In genomic region chr6:72407119-72407518, GRCm38 (mm10) we compare ENCODE assay signal across 7 mouse cellular contexts. TPM values are rescaled to one million over a fixed set of nuclear protein-coding genes. Genes with fewer than 3 reads are reported as not detected.
DNase-seq lines count a peak whose midpoint lies in the region; ATAC-seq lines count a peak whose summit lies in the region.

No protein-coding gene starts in this region.

- no peaks in the 10 kb centered on the region for H3K4me1 ChIP-seq in limb, embryonic 12.5 days (replicated peaks)
- no peaks in the 10 kb centered on the region for H3K4me1 ChIP-seq in midbrain, embryonic 16.5 days (ENCODE audit: control insufficient read depth, insufficient read depth, low read length)

- no peak overlapping the region for H3K4me3 ChIP-seq in limb, embryonic 12.5 days (replicated peaks)
- no peak overlapping the region for H3K4me3 ChIP-seq in midbrain, embryonic 16.5 days (ENCODE audit: low read depth, low read length)

- H3K4me2 ChIP-seq in limb, embryonic 12.5 days, result no peak overlapping the region
- no peak overlapping the region for H3K4me2 ChIP-seq in midbrain, embryonic 16.5 days (ENCODE audit: low read length)

- no peaks in the 10 kb centered on the region for H3K9me3 ChIP-seq in limb, embryonic 12.5 days
- no peaks in the 10 kb centered on the region for H3K9me3 ChIP-seq in midbrain, embryonic 16.5 days (replicated peaks; ENCODE audit: control insufficient read depth, low read length, poor library complexity, severe bottlenecking)

- no peak overlapping the region for H3K27ac ChIP-seq in limb, embryonic 12.5 days
- H3K27ac ChIP-seq in midbrain, embryonic 16.5 days (ENCODE audit: low read length), result no peak overlapping the region

- intact Hi-C loops in gastrocnemius, postnatal 14 days (cut with DNase I; ENCODE audit: low total_unique reads), result loop anchor here (10.0 kb wide), 1 partner anchor 222 kb away; no protein-coding TSS in a partner anchor

- ATAC-seq in common myeloid progenitor, adult 5-6 weeks (replicated peaks; ENCODE audit: low read depth, poor library complexity, severe bottlenecking), result peak; percentile 93
- ATAC-seq in limb, embryonic 12.5 days (ENCODE audit: insufficient number of reproducible peaks, insufficient read depth, low FRiP score, low TSS enrichment, low read depth), result peak; percentile 39; the same call in 1 of the 2 replicates
- ATAC-seq in midbrain, embryonic 16.5 days, result 0 out of 2 replicates have a peak, but pooled peaks have one; percentile 41

- no peaks in the 10 kb centered on the region; the same call in 1 of the 2 replicates for H3K27me3 ChIP-seq in limb, embryonic 12.5 days
- H3K27me3 ChIP-seq in midbrain, embryonic 16.5 days (ENCODE audit: control insufficient read depth, insufficient read depth, low read depth, low read length), result no peaks in the 10 kb centered on the region

- H3K9ac ChIP-seq in limb, embryonic 12.5 days (replicated peaks), result no peak overlapping the region
- no peak overlapping the region for H3K9ac ChIP-seq in midbrain, embryonic 16.5 days (ENCODE audit: low read depth, low read length)

- DNase-seq in adrenal gland, adult (ENCODE audit: inconsistent age in 2 of 2, low spot score in 1 of 2), result peak; percentile 87 to 95
- DNase-seq in gastrocnemius, postnatal 14 days, result peak; percentile 78
- DNase-seq in kidney, adult 18-20 months, result peak; percentile 89
- peak; percentile 82 to 90 for DNase-seq in spleen, postnatal 10 days (ENCODE audit: low spot score in 2 of 2)

- under 1% methylated on average over 5 of the region's 5 CpGs for WGBS in limb, embryonic 12.5 days
- WGBS in midbrain, embryonic 16.5 days, result 2% methylated on average over 5 of the region's 5 CpGs

- H3K36me3 ChIP-seq in limb, embryonic 12.5 days, result no peaks in the 10 kb centered on the region
- no peaks in the 10 kb centered on the region for H3K36me3 ChIP-seq in midbrain, embryonic 16.5 days (ENCODE audit: control insufficient read depth, insufficient read depth, low read length)

RNA-seq across cellular contexts. Expression of gene Ggcx, which starts 7.0 kb away (rescaled TPM):
- total RNA-seq in common myeloid progenitor, adult 5-6 weeks (2017), result 6.6 and 12.7 TPM in 2 replicates
- total RNA-seq in gastrocnemius, postnatal 14 days (2021), result 10 to 100 TPM; 15.0 to 15.5 TPM
- polyA plus RNA-seq in limb, embryonic 12.5 days (2016; fragmentation: Nextera tagmentation; extraction: Ambion mirVana), result 34.0 TPM in 2 replicates
- polyA plus RNA-seq in midbrain, embryonic 16.5 days (2015; fragmentation: Nextera tagmentation; extraction: Ambion mirVana), result 14.3 and 15.2 TPM in 2 replicates

RNA-seq across cellular contexts. Expression of gene Vamp8, which starts 16.6 kb away (rescaled TPM):
- total RNA-seq in common myeloid progenitor, adult 5-6 weeks (2017), result 281 and 362 TPM in 2 replicates
- 10 to 100 TPM; 51.8 to 52.7 TPM for total RNA-seq in gastrocnemius, postnatal 14 days (2021)
- polyA plus RNA-seq in limb, embryonic 12.5 days (2016; fragmentation: Nextera tagmentation; extraction: Ambion mirVana), result 105 and 106 TPM in 2 replicates
- 15.3 and 16.0 TPM in 2 replicates for polyA plus RNA-seq in midbrain, embryonic 16.5 days (2015; fragmentation: Nextera tagmentation; extraction: Ambion mirVana)

RNA-seq across cellular contexts. Expression of gene Vamp5, which starts 26.9 kb away (rescaled TPM):
- 83.8 and 85.7 TPM in 2 replicates for total RNA-seq in common myeloid progenitor, adult 5-6 weeks (2017)
- 10 to 100 TPM; 60.9 to 79.6 TPM for total RNA-seq in gastrocnemius, postnatal 14 days (2021)
- 13.9 and 17.3 TPM in 2 replicates for polyA plus RNA-seq in limb, embryonic 12.5 days (2016; fragmentation: Nextera tagmentation; extraction: Ambion mirVana)
- 12.0 and 16.4 TPM in 2 replicates for polyA plus RNA-seq in midbrain, embryonic 16.5 days (2015; fragmentation: Nextera tagmentation; extraction: Ambion mirVana)

RNA-seq across cellular contexts. Expression of gene Mat2a, which starts 32.2 kb away (rescaled TPM):
- 300 and 303 TPM in 2 replicates for total RNA-seq in common myeloid progenitor, adult 5-6 weeks (2017)
- total RNA-seq in gastrocnemius, postnatal 14 days (2021), result 100 to 1,000 TPM; 202 to 277 TPM
- 408 and 461 TPM in 2 replicates for polyA plus RNA-seq in limb, embryonic 12.5 days (2016; fragmentation: Nextera tagmentation; extraction: Ambion mirVana)
- 348 and 379 TPM in 2 replicates for polyA plus RNA-seq in midbrain, embryonic 16.5 days (2015; fragmentation: Nextera tagmentation; extraction: Ambion mirVana)

RNA-seq across cellular contexts. Expression of gene Rnf181, which starts 40.4 kb away (rescaled TPM):
- 30.2 and 44.7 TPM in 2 replicates for total RNA-seq in common myeloid progenitor, adult 5-6 weeks (2017)
- 10 to 100 TPM; 31.2 to 31.7 TPM for total RNA-seq in gastrocnemius, postnatal 14 days (2021)
- polyA plus RNA-seq in limb, embryonic 12.5 days (2016; fragmentation: Nextera tagmentation; extraction: Ambion mirVana), result 89.1 and 93.4 TPM in 2 replicates
- 124 and 126 TPM in 2 replicates for polyA plus RNA-seq in midbrain, embryonic 16.5 days (2015; fragmentation: Nextera tagmentation; extraction: Ambion mirVana)

Comparison
In these comparisons a context has a peak if more than half of its experiments do, and no peak if none do; other contexts are left out.
1. ATAC-seq: peak in every context shown above with its lines; median percentile 93 in common myeloid progenitor, adult 5-6 weeks; 41 in midbrain, embryonic 16.5 days; 39 in limb, embryonic 12.5 days.